Mouse (Mus musculus) gastrocnemius, adult 2 months (tissue): Measurements from ENCODE around the gene Dnaaf1. TPM values are rescaled to one million over a fixed set of nuclear protein-coding genes. Genes with fewer than 3 reads are reported as not detected.

ENCODE experiments used
- DNase-seq: peaks from one replicate; pipeline ENCODE4 v3.0.0; 2022
- H3K27ac ChIP-seq: fragments of 200-600 bp; 2 replicates; pipeline ENCODE4 v1.8.1; 2022; ENCODE audit warnings: mild to moderate bottlenecking
- H3K4me3 ChIP-seq: fragments of 200-600 bp; 2 replicates; pipeline ENCODE4 v1.8.1; 2022; ENCODE audit warnings: mild to moderate bottlenecking, moderate library complexity
- CTCF ChIP-seq: fragments of 200-600 bp; IDR thresholded peaks from 2 replicates; pipeline ENCODE4 v1.8.1; 2022; ENCODE audit warnings: antibody characterized with exemption, mild to moderate bottlenecking, moderate library complexity
- intact Hi-C: fragments of 180-260 bp; cut with DNase I; formaldehyde crosslinking; loops from one replicate; pipeline ENCODE4 v1.15.1; 2025
- long read RNA-seq, 2 experiments: library from polyadenylated mRNA; stranded (forward); transcript quantifications; one replicate each; pipeline ENCODE4 v2.0.0; 2021
- total RNA-seq, 2 experiments: library from RNA; stranded (reverse); gene quantifications; 2 replicates each; pipeline ENCODE4 v1.2.3; 2021

The Dnaaf1 gene
- total RNA-seq: not detected
- long read RNA-seq, experiment 1: 0 reads
- long read RNA-seq, experiment 2: 0 reads

GRCm38 (mm10) chr8:119574437-119575365, at the start of gene Dnaaf1, which contains the start of gene Hsdl1:
Gene Dnaaf1 (plus strand): TSS chr8:119575235.
Gene Hsdl1 (minus strand): TSS chr8:119575183.
- peak; percentile 98 for DNase-seq
- Histone ChIP-seq H3K27ac (peak within 1 kb of the TSS; percentile 90), H3K4me3 (peak within 1 kb of the TSS; percentile 94)
- peak; percentile 33; the same call in 1 of the 2 replicates for TF ChIP-seq CTCF
- intact Hi-C loops: loop anchor here (2.0 kb wide), 1 partner anchor 30 kb away; the partner anchor contains the start of gene Taf1c

- intact Hi-C loops: no loop called here
- Histone ChIP-seq H3K27ac (no peak overlapping the region), H3K4me3 (no peak overlapping the region)
- no peak for TF ChIP-seq CTCF
- DNase-seq: peak; percentile 5
Observed at GRCm38 (mm10) chr8:119528762-119529161, 46.3 kb upstream of the Dnaaf1 start.

GRCm38 (mm10) chr8:119530937-119531336, 44.1 kb upstream of the Dnaaf1 start:
- DNase-seq: no peak
- H3K4me3 ChIP-seq: no peak overlapping the region
- no peak for TF ChIP-seq CTCF
- H3K27ac ChIP-seq: no peak overlapping the region
- intact Hi-C loops: no loop called here

GRCm38 (mm10) chr8:119531397-119531796, 43.6 kb upstream of the Dnaaf1 start:
- TF ChIP-seq CTCF: no peak
- intact Hi-C loops: no loop called here
- Histone ChIP-seq H3K27ac (no peak overlapping the region), H3K4me3 (no peak overlapping the region)
- no peak for DNase-seq

- intact Hi-C loops: no loop called here
- no peak overlapping the region for H3K27ac ChIP-seq
- DNase-seq: no peak
- H3K4me3 ChIP-seq: no peak overlapping the region
- no peak for TF ChIP-seq CTCF
Observed at GRCm38 (mm10) chr8:119531973-119532372, 43.1 kb upstream of the Dnaaf1 start.

GRCm38 (mm10) chr8:119544606-119545005, 30.4 kb upstream of the Dnaaf1 start:
- intact Hi-C loops: no loop called here
- Histone ChIP-seq H3K4me3 (no peak overlapping the region), H3K27ac (no peak overlapping the region)
- no peak for DNase-seq
- TF ChIP-seq CTCF: no peak

- no peak overlapping the region for H3K4me3 ChIP-seq
- no peak for DNase-seq
- no peak for TF ChIP-seq CTCF
- intact Hi-C loops: no loop called here
- H3K27ac ChIP-seq: peak overlapping the region; percentile 24; the same call in 1 of the 2 replicates
Observed at GRCm38 (mm10) chr8:119545180-119545579, 29.9 kb upstream of the Dnaaf1 start.

- peak overlapping the region; percentile 24; the same call in 1 of the 2 replicates for H3K27ac ChIP-seq
- TF ChIP-seq CTCF: no peak
- intact Hi-C loops: no loop called here
- no peak for DNase-seq
- H3K4me3 ChIP-seq: no peak overlapping the region
Observed at GRCm38 (mm10) chr8:119545791-119546190, 29.2 kb upstream of the Dnaaf1 start.

GRCm38 (mm10) chr8:119547019-119547691, 27.9 kb upstream of the Dnaaf1 start:
- Histone ChIP-seq H3K4me3 (no peak overlapping the region), H3K27ac (no peak overlapping the region)
- intact Hi-C loops: no loop called here
- TF ChIP-seq CTCF: no peak
- no peak for DNase-seq

GRCm38 (mm10) chr8:119548560-119549113, 26.4 kb upstream of the Dnaaf1 start:
- no peak for DNase-seq
- intact Hi-C loops: no loop called here
- H3K27ac ChIP-seq: no peak overlapping the region
- TF ChIP-seq CTCF: no peak
- no peak overlapping the region for H3K4me3 ChIP-seq

- intact Hi-C loops: loop anchor here (10.0 kb wide), 1 partner anchor 122 kb away; no protein-coding TSS in a partner anchor
- Histone ChIP-seq H3K4me3 (no peak overlapping the region), H3K27ac (no peak overlapping the region)
- DNase-seq: no peak
- no peak for TF ChIP-seq CTCF
Observed at GRCm38 (mm10) chr8:119552967-119553366, 22.1 kb upstream of the Dnaaf1 start.

- Histone ChIP-seq H3K4me3 (no peak overlapping the region), H3K27ac (no peak overlapping the region)
- TF ChIP-seq CTCF: no peak
- DNase-seq: no peak
- intact Hi-C loops: loop anchor here (10.0 kb wide), 1 partner anchor 119 kb away; no protein-coding TSS in a partner anchor
Observed at GRCm38 (mm10) chr8:119555861-119556260, 19.2 kb upstream of the Dnaaf1 start.
